ENCODE assay signal across 20 mouse cellular contexts in the genomic region with DNA sequence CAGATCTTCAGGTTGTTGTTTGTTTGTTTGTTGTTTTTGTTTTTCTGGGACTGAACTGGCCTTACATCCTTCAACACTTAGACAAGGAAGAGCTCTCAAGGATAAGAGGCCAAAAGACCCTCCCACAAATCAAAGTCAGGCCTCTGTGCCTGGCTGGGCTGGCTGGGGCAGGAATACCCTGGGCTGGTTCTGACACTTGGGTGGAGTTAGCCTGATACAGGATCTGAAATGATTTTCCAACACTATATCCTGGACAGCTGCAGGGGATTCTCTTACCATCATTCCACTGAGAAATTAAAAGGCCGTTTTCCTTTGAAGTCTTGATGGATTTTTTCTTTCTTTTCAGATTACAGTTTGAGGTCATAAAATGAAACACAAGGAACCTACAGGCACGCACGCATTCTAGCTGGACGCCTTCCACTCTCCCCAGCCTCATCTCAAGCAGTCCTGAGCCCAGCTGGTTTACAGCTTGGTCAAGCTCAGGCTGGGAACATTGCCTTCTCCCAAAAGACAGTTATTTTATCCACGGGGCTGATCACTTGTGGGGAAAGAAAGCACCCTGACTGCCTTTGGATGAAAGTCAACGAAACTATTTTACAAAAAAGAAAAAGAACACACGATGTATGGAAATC.
DNase-seq lines count a peak whose midpoint lies in the region; ATAC-seq lines count a peak whose summit lies in the region.
"Had no signal": no experiment of that assay in that cellular context is flagged by ENCODE, and none has a peak within 500 bp of the region (broad histone marks: within the 10 kb centered on the region; RNA-seq: fewer than 3 reads in every experiment).

No protein-coding gene starts in this region.

- no peak overlapping the region for H3K9ac ChIP-seq in kidney, embryonic 14.5 days (ENCODE audit: low read depth, low read length)
- H3K9ac ChIP-seq in embryonic facial prominence, embryonic 15.5 days: no peak overlapping the region
- H3K9ac ChIP-seq: embryonic facial prominence, embryonic 12.5 days; limb, embryonic 12.5 days; midbrain, embryonic 12.5 days; neural tube, embryonic 15.5 days had no signal

- H3K4me1 ChIP-seq in kidney, embryonic 14.5 days (ENCODE audit: control insufficient read depth, insufficient read depth, low read length): no peaks in the 10 kb centered on the region
- peaks cover 13% of the 10 kb centered on the region; the same call in 1 of the 2 replicates for H3K4me1 ChIP-seq in embryonic facial prominence, embryonic 15.5 days
- H3K4me1 ChIP-seq: embryonic facial prominence, embryonic 12.5 days; forebrain, embryonic 10.5 days; hindbrain, embryonic 10.5 days; limb, embryonic 12.5 days; midbrain, embryonic 12.5 days; neural tube, embryonic 15.5 days had no signal

- no peak for ATAC-seq in kidney, embryonic 14.5 days (ENCODE audit: low FRiP score, low TSS enrichment)
- no peak for ATAC-seq in embryonic facial prominence, embryonic 15.5 days (ENCODE audit: insufficient number of reproducible peaks, low FRiP score, low TSS enrichment, low read depth)
- ATAC-seq: Patski had no signal

- H3K4me3 ChIP-seq in kidney, embryonic 14.5 days (ENCODE audit: low read length): no peak overlapping the region
- H3K4me3 ChIP-seq in embryonic facial prominence, embryonic 15.5 days (replicated peaks): no peak overlapping the region
- H3K4me3 ChIP-seq: embryonic facial prominence, embryonic 12.5 days; forebrain, embryonic 10.5 days; hindbrain, embryonic 10.5 days; layer of hippocampus, adult 2 months; left cerebral cortex, adult 2 months; limb, embryonic 12.5 days; midbrain, embryonic 12.5 days; neural tube, embryonic 15.5 days had no signal

- no peaks in the 10 kb centered on the region for H3K36me3 ChIP-seq in kidney, embryonic 14.5 days (ENCODE audit: control insufficient read depth, insufficient read depth, low read length)
- no peaks in the 10 kb centered on the region for H3K36me3 ChIP-seq in embryonic facial prominence, embryonic 15.5 days
- H3K36me3 ChIP-seq: embryonic facial prominence, embryonic 12.5 days; forebrain, embryonic 10.5 days; hindbrain, embryonic 10.5 days; limb, embryonic 12.5 days; midbrain, embryonic 12.5 days; neural tube, embryonic 15.5 days had no signal

- no peaks in the 10 kb centered on the region for H3K9me3 ChIP-seq in kidney, embryonic 14.5 days (ENCODE audit: control insufficient read depth, low read length)
- no peaks in the 10 kb centered on the region for H3K9me3 ChIP-seq in embryonic facial prominence, embryonic 15.5 days (replicated peaks)
- H3K9me3 ChIP-seq: embryonic facial prominence, embryonic 12.5 days; forebrain, embryonic 10.5 days; hindbrain, embryonic 10.5 days; limb, embryonic 12.5 days; midbrain, embryonic 12.5 days; neural tube, embryonic 15.5 days had no signal

- peak overlapping the region; percentile 4; the same call in 1 of the 2 replicates for H3K27ac ChIP-seq in kidney, embryonic 14.5 days (ENCODE audit: low read depth, low read length)
- H3K27ac ChIP-seq in embryonic facial prominence, embryonic 15.5 days (replicated peaks): peak overlapping the region; percentile 36; the same call in 1 of the 2 replicates
- H3K27ac ChIP-seq: embryonic facial prominence, embryonic 12.5 days; forebrain, embryonic 10.5 days; hindbrain, embryonic 10.5 days; layer of hippocampus, adult 2 months; left cerebral cortex, adult 2 months; limb, embryonic 12.5 days; midbrain, embryonic 12.5 days; neural tube, embryonic 15.5 days had no signal

- 36% methylated on average over 7 of the region's 7 CpGs for WGBS in kidney, embryonic 14.5 days
- WGBS in embryonic facial prominence, embryonic 15.5 days: 46% methylated on average over 7 of the region's 7 CpGs

- no peak overlapping the region for H3K4me2 ChIP-seq in kidney, embryonic 14.5 days (replicated peaks; ENCODE audit: low read depth, low read length)
- no peak overlapping the region for H3K4me2 ChIP-seq in embryonic facial prominence, embryonic 15.5 days (replicated peaks)
- H3K4me2 ChIP-seq: embryonic facial prominence, embryonic 12.5 days; limb, embryonic 12.5 days; midbrain, embryonic 12.5 days; neural tube, embryonic 15.5 days had no signal

- H3K27me3 ChIP-seq in kidney, embryonic 14.5 days (ENCODE audit: control insufficient read depth, insufficient read depth, low read length): no peaks in the 10 kb centered on the region
- H3K27me3 ChIP-seq in embryonic facial prominence, embryonic 15.5 days: no peaks in the 10 kb centered on the region
- H3K27me3 ChIP-seq: embryonic facial prominence, embryonic 12.5 days; limb, embryonic 12.5 days; midbrain, embryonic 12.5 days; neural tube, embryonic 15.5 days had no signal

- peak; percentile 32 for DNase-seq in gastrocnemius, adult 18-20 months (ENCODE audit: low spot score)
- DNase-seq in gastrocnemius, adult 8-10 months (ENCODE audit: low spot score in 2 of 2): no peak
- no peak for DNase-seq in kidney, adult 9 months
- peak; percentile 44 for DNase-seq in lung, postnatal 36 days
- no peak for DNase-seq in cerebellum, adult 9-10 months
- no peak for DNase-seq in cerebellum, adult 11 months
- DNase-seq: cerebellum, postnatal 36 days; retina, postnatal 1 day; thymus, postnatal 36 days had no signal

Comparison
In these comparisons a context has a peak if more than half of its experiments do, and no peak if none do; other contexts are left out.
1. DNase-seq: peak in gastrocnemius, adult 18-20 months (single experiment) and lung, postnatal 36 days (single experiment); none in gastrocnemius, adult 8-10 months (0 of 2), kidney, adult 9 months (single experiment), cerebellum, adult 9-10 months (single experiment) and cerebellum, adult 11 months (single experiment).